Mouse (Mus musculus) WW6 (cell line): ENCODE measurements around the gene Tssc4.
A peak's percentile ranks its signal among the peaks of the same experiment; 100 is the strongest.

Source experiments
- DNase-seq: peaks from one replicate; pipeline ENCODE4 v3.0.0-alpha.2; 2013; ENCODE audit warnings: low read depth, low spot score

The Tssc4 gene

DNA sequence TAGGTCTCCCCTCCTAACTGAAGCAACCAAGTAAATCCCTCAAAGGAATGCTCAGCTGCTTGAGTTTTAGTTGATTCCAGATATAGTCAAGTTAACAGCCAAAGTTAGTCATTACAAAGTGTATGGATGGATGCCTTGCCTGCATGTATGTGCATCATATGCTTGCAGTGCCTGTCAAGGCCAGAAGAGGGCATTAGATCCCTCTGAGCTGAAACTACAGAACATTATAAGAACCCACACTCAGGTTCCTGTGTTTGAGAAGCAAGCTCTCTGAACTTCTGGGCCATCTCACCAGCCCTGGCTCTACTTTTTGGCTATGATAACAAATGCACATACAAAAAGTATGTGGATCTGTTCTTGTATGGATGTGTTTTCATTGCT is 24.2 kb upstream of the Tssc4 start:
- DNase-seq, result no peak

DNA sequence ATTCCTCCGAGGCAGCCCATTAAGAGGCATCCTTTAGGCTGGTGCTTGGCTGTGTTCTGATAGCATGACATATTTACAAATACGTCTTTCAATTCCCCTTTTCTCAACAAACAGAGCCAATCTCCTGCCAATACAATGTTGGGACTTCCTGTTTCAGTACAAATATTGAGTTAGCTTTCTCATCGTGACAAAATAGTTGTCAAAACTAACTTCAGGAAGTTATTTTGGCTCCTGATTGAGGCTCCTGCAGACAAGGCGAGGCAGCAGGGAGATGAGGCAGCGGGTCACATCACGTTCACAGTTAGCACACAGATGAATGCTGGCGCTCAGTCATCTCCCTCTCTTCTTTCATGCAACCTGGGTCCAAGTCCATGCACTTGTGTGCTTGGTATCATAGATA is 22.7 kb upstream of the Tssc4 start:
- DNase-seq, result no peak

DNA sequence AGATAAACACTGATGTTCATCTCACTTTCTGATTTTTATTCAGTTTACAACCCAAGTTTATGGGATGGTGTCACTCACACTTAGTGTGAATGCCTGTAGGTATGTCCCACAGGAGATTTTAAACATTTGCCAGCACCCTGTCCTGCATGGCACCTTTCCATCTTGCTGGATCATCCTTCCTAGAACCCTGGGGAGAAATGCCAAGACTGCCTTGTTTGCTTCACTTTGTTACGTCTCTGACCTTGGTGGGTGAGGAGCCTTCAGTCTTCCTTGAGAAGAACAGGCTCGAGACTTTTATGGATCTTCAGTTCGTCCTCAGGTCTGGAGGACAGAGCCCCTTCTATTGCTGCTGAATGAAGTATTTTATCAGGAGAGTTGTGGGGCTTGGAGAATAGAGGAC is 19.7 kb upstream of the Tssc4 start:
- DNase-seq, result no peak

DNA sequence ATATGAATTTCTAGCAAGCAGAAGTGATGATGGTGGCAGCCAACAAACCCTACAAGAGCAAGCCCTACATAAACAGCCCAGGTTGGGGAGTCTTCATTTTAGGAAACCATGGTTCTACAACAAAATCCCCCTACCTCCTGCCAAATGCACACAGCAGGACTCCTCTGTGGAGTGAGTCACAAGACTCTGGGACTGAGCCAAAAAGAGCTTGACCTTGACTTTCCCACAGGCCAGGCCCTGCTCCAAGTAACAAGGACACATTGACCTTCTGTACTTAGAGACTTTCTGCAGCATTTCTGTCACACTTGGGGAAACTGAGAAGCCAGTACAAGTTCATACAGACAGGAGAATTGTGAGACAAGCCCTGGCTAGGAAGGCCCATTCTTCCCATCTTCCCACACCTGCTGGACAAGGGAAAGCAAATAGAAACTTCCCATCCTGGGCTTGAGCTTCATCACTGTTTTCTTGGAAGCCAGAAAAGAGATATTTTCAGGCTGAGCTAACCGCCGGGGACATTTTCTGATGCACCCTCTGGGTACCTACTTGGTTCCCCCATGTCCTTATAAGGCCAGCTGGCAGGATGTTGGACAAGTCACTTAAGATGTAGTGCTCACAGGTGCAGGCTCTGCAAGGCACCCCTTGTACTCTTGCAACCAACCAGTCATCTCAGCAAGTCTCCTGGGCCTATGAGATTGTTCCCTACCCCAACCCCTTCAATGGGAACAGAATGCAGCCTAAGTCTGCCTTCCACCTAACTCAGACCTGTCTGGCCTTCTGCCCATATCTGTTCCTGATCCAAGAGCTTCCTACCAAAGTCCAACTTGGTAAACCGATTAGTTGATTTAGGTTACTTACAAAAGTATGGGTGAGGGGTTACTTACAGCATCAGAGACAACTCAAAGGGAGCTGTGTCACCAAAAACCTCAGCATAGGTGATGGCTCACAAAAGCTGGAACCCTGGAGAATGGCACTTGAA is 18.9 kb upstream of the Tssc4 start:
- no peak for DNase-seq

DNA sequence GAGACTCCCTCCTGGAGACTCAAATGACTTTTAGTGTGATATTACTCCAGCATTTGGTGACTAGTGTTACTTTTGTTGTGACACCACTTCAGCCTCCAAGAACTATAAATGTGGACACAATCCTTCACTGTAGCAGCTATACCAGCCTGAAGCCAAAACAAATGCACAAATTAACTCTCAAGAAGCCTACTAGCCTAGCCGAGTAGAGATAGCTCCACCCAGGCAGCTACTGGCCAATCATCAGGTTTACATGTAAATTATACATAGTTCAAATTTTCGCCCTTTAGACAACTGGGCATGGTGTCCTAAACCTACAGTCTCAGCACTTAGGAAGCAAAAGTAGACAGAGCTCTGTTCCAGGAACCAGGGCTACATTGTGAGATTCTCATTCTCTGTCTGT is 17.7 kb upstream of the Tssc4 start:
- no peak for DNase-seq

DNA sequence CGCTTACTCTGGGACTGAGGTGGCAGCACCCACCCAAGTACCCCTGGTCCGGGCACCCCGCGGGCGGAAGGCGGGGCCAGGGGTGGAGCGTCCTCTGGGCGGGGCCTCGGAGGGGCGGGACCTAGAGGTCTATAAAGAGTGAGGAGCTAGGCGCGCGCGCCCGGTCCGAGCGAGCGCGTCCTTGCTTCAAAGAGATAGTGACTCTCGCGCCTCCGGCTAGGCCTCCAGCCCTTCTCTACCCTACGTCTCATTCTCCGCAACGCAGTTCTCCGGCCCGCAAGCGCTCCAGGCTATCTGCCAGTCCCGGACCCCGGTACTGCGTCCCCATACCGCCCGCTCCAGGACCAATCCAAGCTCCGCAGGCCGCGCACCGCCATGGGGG is 16.4 kb upstream of the Tssc4 start, which contains the start of gene Cd81:
Cd81 (plus strand) TSS at position 114 of the 382 bp plus-strand sequence.
- peak; percentile 57 for DNase-seq

GRCm38 (mm10) chr7:143053008-143053899 is 15.8 kb upstream of the Tssc4 start:
- no peak for DNase-seq

GRCm38 (mm10) chr7:143053961-143054611 is 15.0 kb upstream of the Tssc4 start:
- no peak for DNase-seq

GRCm38 (mm10) chr7:143054612-143054965 is 14.5 kb upstream of the Tssc4 start:
- DNase-seq, result no peak

GRCm38 (mm10) chr7:143055001-143055400 is 14.0 kb upstream of the Tssc4 start:
- no peak for DNase-seq

- no peak for DNase-seq
Measured at GRCm38 (mm10) chr7:143055499-143056186, 13.4 kb upstream of the Tssc4 start.

DNA sequence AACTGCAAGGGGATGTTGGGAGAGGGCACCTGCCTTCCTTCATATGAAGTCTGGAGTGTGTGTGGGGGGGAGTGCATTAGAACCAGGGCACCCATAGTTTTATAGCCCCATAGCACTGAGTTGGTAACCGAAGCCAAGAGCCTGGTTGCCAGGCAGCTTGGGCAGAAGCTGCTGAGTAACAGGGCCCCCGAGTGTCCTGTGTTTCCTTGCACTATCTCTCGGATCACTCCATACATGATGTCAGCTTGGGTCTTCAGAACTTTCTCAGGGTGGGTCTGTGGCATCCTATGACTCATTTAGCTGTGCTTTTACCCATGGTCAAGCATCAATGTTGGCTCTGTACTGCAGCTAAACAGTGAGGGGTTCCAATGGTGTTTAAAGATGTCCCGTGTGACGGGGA is 12.0 kb upstream of the Tssc4 start:
- no peak for DNase-seq

- no peak for DNase-seq
Measured at GRCm38 (mm10) chr7:143057667-143058220, 11.3 kb upstream of the Tssc4 start.

GRCm38 (mm10) chr7:143058221-143058697 is 10.8 kb upstream of the Tssc4 start:
- DNase-seq, result no peak

DNA sequence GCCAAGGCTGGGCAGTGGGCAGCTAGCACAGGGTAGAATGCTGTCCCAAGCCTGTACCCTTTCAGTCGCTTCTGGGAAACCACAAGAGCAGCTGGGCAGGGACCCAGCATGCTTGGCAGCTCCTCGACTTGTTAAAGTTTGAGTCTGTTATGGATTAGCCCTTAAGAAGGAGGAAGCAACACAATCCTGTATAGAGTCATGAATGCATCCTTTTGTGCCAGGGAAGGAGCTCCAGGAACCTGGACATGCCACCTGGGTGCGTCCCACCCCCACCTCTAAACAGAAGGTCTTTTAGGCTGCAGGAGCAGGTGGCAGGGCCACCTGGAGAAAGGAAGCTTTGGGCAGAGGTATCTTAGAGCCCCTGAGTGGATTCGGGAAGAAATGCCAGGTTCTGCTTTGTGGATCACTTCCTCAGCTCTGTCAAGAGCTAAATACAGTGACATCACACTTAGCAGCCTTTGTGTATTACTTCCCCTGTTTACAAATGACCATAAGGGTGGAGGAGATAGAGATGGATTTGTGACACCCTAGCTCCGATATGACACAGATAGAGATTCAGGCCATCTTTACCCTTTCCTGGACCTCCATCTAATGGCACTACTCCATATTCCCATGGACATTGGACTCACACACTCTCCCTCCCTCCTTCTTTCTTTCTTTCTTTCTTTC is 9.7 kb upstream of the Tssc4 start:
- no peak for DNase-seq

- no peak for DNase-seq
Measured at GRCm38 (mm10) chr7:143062704-143063103, 6.3 kb upstream of the Tssc4 start.

DNA sequence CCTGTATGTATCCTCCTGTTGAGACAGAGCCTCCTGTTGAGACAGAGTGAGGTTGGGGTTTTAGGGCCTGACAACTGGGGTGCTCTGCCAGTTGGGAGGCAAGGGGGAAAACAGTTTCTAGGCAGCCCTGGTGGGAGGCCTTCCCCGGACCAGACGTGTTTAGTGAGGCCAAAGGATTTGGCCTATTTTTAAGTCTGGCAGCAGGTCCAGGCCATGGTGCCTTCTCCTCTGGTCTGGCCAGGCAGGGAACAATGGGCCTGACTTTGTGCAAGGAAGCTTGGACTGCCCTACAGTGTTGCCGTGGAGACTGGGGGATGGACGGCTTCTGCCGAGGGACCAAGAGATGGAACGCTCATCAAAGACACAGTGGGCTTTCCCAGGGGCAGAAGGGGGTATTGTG is 4.8 kb upstream of the Tssc4 start:
- no peak for DNase-seq

DNA sequence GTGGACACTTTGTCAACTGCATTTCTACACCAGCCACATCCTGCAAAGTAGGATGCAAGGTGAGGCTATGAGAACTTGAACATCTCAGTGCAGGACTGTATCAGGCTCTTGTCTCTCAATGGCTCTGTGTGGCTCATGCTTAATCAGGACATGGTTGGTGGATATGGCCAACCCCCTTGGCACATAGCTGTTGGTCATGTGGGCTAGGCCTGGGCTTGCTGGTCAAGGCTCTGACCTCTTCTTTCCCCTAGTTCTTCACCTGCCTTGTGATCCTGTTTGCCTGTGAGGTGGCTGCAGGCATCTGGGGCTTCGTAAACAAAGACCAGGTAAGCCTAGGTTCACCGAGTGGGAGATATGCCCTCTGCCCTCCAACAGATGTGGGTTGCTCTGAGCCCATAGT is 3.4 kb upstream of the Tssc4 start:
- no peak for DNase-seq

- no peak for DNase-seq
Measured at GRCm38 (mm10) chr7:143067469-143067868, 1.6 kb upstream of the Tssc4 start.

GRCm38 (mm10) chr7:143067897-143068296 is 1.2 kb upstream of the Tssc4 start:
- no peak for DNase-seq
